In genomic region chr3:94859471-94859870, GRCm38 (mm10) we compare ENCODE assay signal across 22 mouse cellular contexts.
"Had no signal": no experiment of that assay in that cellular context is flagged by ENCODE, and none has a peak within 500 bp of the region (broad histone marks: within the 10 kb centered on the region; RNA-seq: fewer than 3 reads in every experiment).

No protein-coding gene starts in this region.

- H3K9ac ChIP-seq: limb, embryonic 13.5 days; liver, embryonic 12.5 days; liver, embryonic 15.5 days; lung, embryonic 15.5 days; stomach, embryonic 15.5 days had no signal

- H3K9me3 ChIP-seq: limb, embryonic 10.5 days; limb, embryonic 13.5 days; liver, embryonic 12.5 days; liver, embryonic 15.5 days; lung, embryonic 15.5 days; megakaryocyte, embryonic 14.5 days; midbrain, embryonic 10.5 days; stomach, embryonic 15.5 days had no signal

- H3K27ac ChIP-seq: kidney, postnatal 0 days; layer of hippocampus, adult 2 months; limb, embryonic 10.5 days; limb, embryonic 13.5 days; liver, embryonic 12.5 days; liver, embryonic 15.5 days; lung, embryonic 15.5 days; midbrain, embryonic 10.5 days; stomach, embryonic 15.5 days had no signal

- ATAC-seq: liver, embryonic 12.5 days had no signal

- H3K4me2 ChIP-seq: limb, embryonic 13.5 days; liver, embryonic 12.5 days; liver, embryonic 15.5 days; lung, embryonic 15.5 days; stomach, embryonic 15.5 days had no signal

- H3K27me3 ChIP-seq: limb, embryonic 13.5 days; liver, embryonic 12.5 days; liver, embryonic 15.5 days; lung, embryonic 15.5 days; megakaryocyte, embryonic 14.5 days; stomach, embryonic 15.5 days had no signal

- DNase-seq: kidney, adult 2 months; kidney, postnatal 25 days; layer of hippocampus, adult 9-11 months; liver; lung, adult 18-20 months; lung, postnatal 10 days; lung, postnatal 36 days; midbrain, embryonic 14.5 days; retina, postnatal 1 day; right cerebral cortex, postnatal 25 days; spleen, adult 18-20 months; thymus, postnatal 25 days had no signal

- H3K4me3 ChIP-seq: layer of hippocampus, adult 2 months; limb, embryonic 10.5 days; limb, embryonic 13.5 days; liver, embryonic 12.5 days; liver, embryonic 15.5 days; lung, embryonic 15.5 days; megakaryocyte, embryonic 14.5 days; midbrain, embryonic 10.5 days; stomach, embryonic 15.5 days had no signal

- H3K4me1 ChIP-seq: limb, embryonic 10.5 days; limb, embryonic 13.5 days; liver, embryonic 12.5 days; liver, embryonic 15.5 days; lung, embryonic 15.5 days; midbrain, embryonic 10.5 days; stomach, embryonic 15.5 days had no signal
